Mouse (Mus musculus) monocyte, adult 2 months (primary cell): ENCODE measurements around the gene Clstn1.

Experiments used
- DNase-seq, 2 experiments: peaks; one replicate each; pipeline ENCODE4 v3.0.0; 2022; ENCODE audit warnings: low spot score in 2 of 2, low read depth in 1 of 2

Gene Clstn1

GRCm38 (mm10) chr4:149564452-149565407 is 21.5 kb upstream of the Clstn1 start:
- no peak for DNase-seq

GRCm38 (mm10) chr4:149567432-149568026 is 18.7 kb upstream of the Clstn1 start:
- DNase-seq: no peak

- no peak for DNase-seq
Measured at GRCm38 (mm10) chr4:149568622-149569021, 17.6 kb upstream of the Clstn1 start.

GRCm38 (mm10) chr4:149569781-149570497 is 16.3 kb upstream of the Clstn1 start:
- no peak for DNase-seq

GRCm38 (mm10) chr4:149570498-149570863 is 15.8 kb upstream of the Clstn1 start:
- no peak for DNase-seq

GRCm38 (mm10) chr4:149571209-149571608 is 15.1 kb upstream of the Clstn1 start:
- DNase-seq: no peak

- no peak for DNase-seq
Measured at GRCm38 (mm10) chr4:149571651-149572149, 14.6 kb upstream of the Clstn1 start.

- no peak for DNase-seq
Measured at GRCm38 (mm10) chr4:149572446-149572845, 13.8 kb upstream of the Clstn1 start.

- no peak for DNase-seq
Measured at GRCm38 (mm10) chr4:149572851-149573250, 13.4 kb upstream of the Clstn1 start.

- no peak for DNase-seq
Measured at GRCm38 (mm10) chr4:149574391-149574821, 11.9 kb upstream of the Clstn1 start.

GRCm38 (mm10) chr4:149576061-149576460 is 10.2 kb upstream of the Clstn1 start:
- DNase-seq: no peak

GRCm38 (mm10) chr4:149576993-149577548 is 9.2 kb upstream of the Clstn1 start:
- no peak for DNase-seq

- DNase-seq: no peak
Measured at GRCm38 (mm10) chr4:149578085-149578681, 8.1 kb upstream of the Clstn1 start.

GRCm38 (mm10) chr4:149578831-149579230 is 7.4 kb upstream of the Clstn1 start:
- no peak for DNase-seq

- DNase-seq: no peak
Measured at GRCm38 (mm10) chr4:149585236-149585635, 1.0 kb upstream of the Clstn1 start.

- no peak for DNase-seq
Measured at GRCm38 (mm10) chr4:149586783-149587595, 721 bp downstream of the Clstn1 start.

GRCm38 (mm10) chr4:149587596-149588168 is 1.4 kb downstream of the Clstn1 start:
- no peak for DNase-seq

GRCm38 (mm10) chr4:149590200-149590599 is 3.9 kb downstream of the Clstn1 start:
- no peak for DNase-seq

- no peak for DNase-seq
Measured at GRCm38 (mm10) chr4:149591486-149591885, 5.2 kb downstream of the Clstn1 start.
